Mouse (Mus musculus) liver, embryonic 14.5 days (tissue): ENCODE data around the gene Uckl1.

Experiments
- CTCF ChIP-seq: IDR thresholded peaks from 2 replicates; pipeline ENCODE4 v1.5.1; 2016; ENCODE audit warnings: antibody characterized with exemption, low read depth, control low read depth
- EP300 ChIP-seq: IDR thresholded peaks from 2 replicates; pipeline ENCODE4 v1.6.1; 2016; ENCODE audit warnings: antibody characterized with exemption, low read depth

- TF ChIP-seq CTCF (no peak), EP300 (no peak)
Measured at GRCm38 (mm10) chr2:181593937-181594336, 9.2 kb upstream of the Uckl1 start.
